Mouse (Mus musculus): ENCODE results near the gene Plpp3. TPM values are rescaled to one million over a fixed set of nuclear protein-coding genes. Genes with fewer than 3 reads are reported as not detected.

Plpp3 gene
- total and polyA plus RNA-seq, 3 experiments = not detected

GRCm38 (mm10) chr4:105208977-105209376 lies 51.8 kb downstream of the Plpp3 start:
- no peak for TF ChIP-seq POLR2AphosphoS2 (IDR thresholded peaks at IDR 0.05; ENCODE audit: low read length)
- TF ChIP-seq MYB (IDR thresholded peaks at IDR 0.05; ENCODE audit: low read depth, low read length) = no peak
- TF ChIP-seq KAT2A (conservative IDR thresholded peaks at IDR 0.05; ENCODE audit: low read depth, low read length) = no peak
- TF ChIP-seq USF2 (IDR thresholded peaks at IDR 0.05; ENCODE audit: borderline replicate concordance in 1 of 2, insufficient read depth in 1 of 2, low read depth in 1 of 2, low read length in 2 of 2) = no peak
- no peak for TF ChIP-seq CHD1 (IDR thresholded peaks at IDR 0.05; ENCODE audit: low read depth, low read length)
- TF ChIP-seq MYC (IDR thresholded peaks at IDR 0.05; ENCODE audit: low read depth, low read length) = no peak
- H3K4me3 ChIP-seq (ENCODE audit: control insufficient read depth in 1 of 2, insufficient read depth in 1 of 2, low read depth in 2 of 2, low read length in 2 of 2) = no peak overlapping the region
- no peak for DNase-seq (ENCODE audit: low read depth, low spot score)
- no peaks in the 10 kb centered on the region for H3K4me1 ChIP-seq (ENCODE audit: control insufficient read depth in 1 of 2, insufficient read depth in 2 of 2, low read length in 2 of 2)
- H3K36me3 ChIP-seq (ENCODE audit: control insufficient read depth in 1 of 2, insufficient read depth in 2 of 2, low read length in 2 of 2) = no peaks in the 10 kb centered on the region
- H3K27me3 ChIP-seq (ENCODE audit: control insufficient read depth in 1 of 2, insufficient read depth in 2 of 2, low read length in 2 of 2) = no peaks in the 10 kb centered on the region
- no peak overlapping the region for H3K27ac ChIP-seq (ENCODE audit: control insufficient read depth, low read depth, low read length)
- H3K9me3 ChIP-seq (replicated peaks; ENCODE audit: insufficient read depth, low read length) = no peaks in the 10 kb centered on the region
- no peaks in the 10 kb centered on the region for H3K79me2 ChIP-seq (ENCODE audit: control insufficient read depth, insufficient read depth, low read length, poor library complexity)
- no peak overlapping the region for H3K9ac ChIP-seq (ENCODE audit: control insufficient read depth, low read depth, low read length, poor library complexity, severe bottlenecking)

- Histone ChIP-seq H3K4me3 (ENCODE audit: control insufficient read depth in 1 of 2, insufficient read depth in 1 of 2, low read depth in 2 of 2, low read length in 2 of 2) (no peak overlapping the region), H3K27ac (ENCODE audit: control insufficient read depth, low read depth, low read length) (no peak overlapping the region), H3K27me3 (ENCODE audit: control insufficient read depth in 1 of 2, insufficient read depth in 2 of 2, low read length in 2 of 2) (no peaks in the 10 kb centered on the region), H3K79me2 (ENCODE audit: control insufficient read depth, insufficient read depth, low read length, poor library complexity) (no peaks in the 10 kb centered on the region), H3K9ac (ENCODE audit: control insufficient read depth, low read depth, low read length, poor library complexity, severe bottlenecking) (no peak overlapping the region), H3K9me3 (replicated peaks; ENCODE audit: insufficient read depth, low read length) (no peaks in the 10 kb centered on the region), H3K36me3 (ENCODE audit: control insufficient read depth in 1 of 2, insufficient read depth in 2 of 2, low read length in 2 of 2) (no peaks in the 10 kb centered on the region), H3K4me1 (ENCODE audit: control insufficient read depth in 1 of 2, insufficient read depth in 2 of 2, low read length in 2 of 2) (no peaks in the 10 kb centered on the region)
- no peak for TF ChIP-seq NELFE (IDR thresholded peaks at IDR 0.05; ENCODE audit: low read depth, low read length)
- TF ChIP-seq NRF1 (IDR thresholded peaks at IDR 0.05; ENCODE audit: insufficient read depth, low read depth, low read length, poor library complexity, severe bottlenecking) = no peak
- no peak for TF ChIP-seq SIN3A (IDR thresholded peaks at IDR 0.05; ENCODE audit: low read length)
- TF ChIP-seq MAFK (IDR thresholded peaks at IDR 0.05; ENCODE audit: borderline replicate concordance, low read depth, low read length) = no peak
- TF ChIP-seq ZNF384 (IDR thresholded peaks at IDR 0.05; ENCODE audit: low read depth, low read length) = no peak
- no peak for DNase-seq (ENCODE audit: low read depth, low spot score)
Measured at GRCm38 (mm10) chr4:105213314-105213713, 56.2 kb downstream of the Plpp3 start.

DNA sequence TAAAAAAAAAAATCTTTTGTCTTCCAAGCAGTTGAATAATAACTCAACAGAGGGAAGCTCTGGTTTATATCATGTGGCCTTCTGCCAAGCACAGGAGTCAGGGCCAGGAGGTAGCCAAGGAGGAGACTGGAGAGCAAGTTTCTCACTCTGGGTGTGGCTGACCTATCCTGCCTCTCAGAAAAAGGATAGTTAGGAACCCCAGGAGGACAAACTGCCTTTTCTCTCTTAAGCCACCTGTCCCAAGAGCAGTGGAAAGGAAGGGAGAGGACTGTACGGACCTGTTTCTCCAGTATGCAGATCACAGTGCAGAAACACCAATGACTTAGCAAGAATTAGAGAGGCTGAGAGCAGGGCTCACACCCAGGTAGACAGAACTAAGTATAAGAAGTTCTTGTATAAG lies 57.3 kb downstream of the Plpp3 start:
- Histone ChIP-seq H3K4me3 (ENCODE audit: control insufficient read depth in 1 of 2, insufficient read depth in 1 of 2, low read depth in 2 of 2, low read length in 2 of 2) (no peak overlapping the region), H3K4me1 (ENCODE audit: control insufficient read depth in 1 of 2, insufficient read depth in 2 of 2, low read length in 2 of 2) (no peaks in the 10 kb centered on the region), H3K9ac (ENCODE audit: control insufficient read depth, low read depth, low read length, poor library complexity, severe bottlenecking) (no peak overlapping the region), H3K9me3 (replicated peaks; ENCODE audit: insufficient read depth, low read length) (no peaks in the 10 kb centered on the region), H3K79me2 (ENCODE audit: control insufficient read depth, insufficient read depth, low read length, poor library complexity) (no peaks in the 10 kb centered on the region), H3K36me3 (ENCODE audit: control insufficient read depth in 1 of 2, insufficient read depth in 2 of 2, low read length in 2 of 2) (no peaks in the 10 kb centered on the region), H3K27ac (ENCODE audit: control insufficient read depth, low read depth, low read length) (no peak overlapping the region), H3K27me3 (ENCODE audit: control insufficient read depth in 1 of 2, insufficient read depth in 2 of 2, low read length in 2 of 2) (no peaks in the 10 kb centered on the region)
- no peak for DNase-seq (ENCODE audit: low read depth, low spot score)
- TF ChIP-seq HCFC1 (IDR thresholded peaks at IDR 0.05; ENCODE audit: low read depth, low read length) = no peak
- no peak for TF ChIP-seq ZC3H11A (IDR thresholded peaks at IDR 0.05; ENCODE audit: low read depth, low read length)
- TF ChIP-seq MAZ (IDR thresholded peaks at IDR 0.05; ENCODE audit: low read depth, low read length) = no peak
- no peak for TF ChIP-seq MXI1 (IDR thresholded peaks at IDR 0.05; ENCODE audit: low read depth, low read length)
- no peak for TF ChIP-seq TCF12 (IDR thresholded peaks at IDR 0.05; ENCODE audit: low read depth, low read length)
- no peak for TF ChIP-seq MEF2A (IDR thresholded peaks at IDR 0.05; ENCODE audit: extremely low read depth, insufficient replicate concordance, low read depth, low read length, poor library complexity, severe bottlenecking)
- TF ChIP-seq UBTF (IDR thresholded peaks at IDR 0.05; ENCODE audit: borderline replicate concordance, insufficient read depth, low read depth, low read length) = no peak
- no peak for TF ChIP-seq POLR2A (IDR thresholded peaks at IDR 0.05; ENCODE audit: control insufficient read depth in 1 of 2, insufficient read depth in 1 of 2, low read depth in 1 of 2, low read length in 2 of 2, poor library complexity in 1 of 2)
- TF ChIP-seq JUND (IDR thresholded peaks at IDR 0.05; ENCODE audit: low read depth, low read length) = no peak
- TF ChIP-seq CHD1 (IDR thresholded peaks at IDR 0.05; ENCODE audit: low read depth, low read length) = no peak
- TF ChIP-seq BHLHE40 (IDR thresholded peaks at IDR 0.05; ENCODE audit: borderline replicate concordance, low read depth, low read length) = no peak
- TF ChIP-seq USF2 (IDR thresholded peaks at IDR 0.05; ENCODE audit: borderline replicate concordance in 1 of 2, insufficient read depth in 1 of 2, low read depth in 1 of 2, low read length in 2 of 2) = no peak
- no peak for TF ChIP-seq ZNF384 (IDR thresholded peaks at IDR 0.05; ENCODE audit: low read depth, low read length)
- TF ChIP-seq GABPA (IDR thresholded peaks at IDR 0.05; ENCODE audit: low read depth, low read length) = no peak
- TF ChIP-seq ZMIZ1 (IDR thresholded peaks at IDR 0.05; ENCODE audit: low read depth, low read length) = no peak
- TF ChIP-seq EP300 (IDR thresholded peaks at IDR 0.05; ENCODE audit: low read depth in 1 of 2, low read length in 2 of 2) = no peak
- no peak for TF ChIP-seq MAX (IDR thresholded peaks at IDR 0.05; ENCODE audit: low read length)
- TF ChIP-seq SMC3 (IDR thresholded peaks at IDR 0.05; ENCODE audit: low read depth, low read length) = no peak
- TF ChIP-seq MYC (IDR thresholded peaks at IDR 0.05; ENCODE audit: low read depth, low read length) = no peak
